Comparison of ENCODE assay signal across 8 mouse cellular contexts in genomic region chr10:119294454-119295149, GRCm38 (mm10). TPM values are rescaled to one million over a fixed set of nuclear protein-coding genes. Genes with fewer than 3 reads are reported as not detected.
DNase-seq lines count a peak whose midpoint lies in the region; ATAC-seq and TF ChIP-seq lines count a peak whose summit lies in the region.

No protein-coding gene starts in this region.

- H3K4me1 ChIP-seq in kidney, embryonic 14.5 days (ENCODE audit: control insufficient read depth, insufficient read depth, low read length): no peaks in the 10 kb centered on the region
- no peaks in the 10 kb centered on the region for H3K4me1 ChIP-seq in ES-Bruce4 (ENCODE audit: control insufficient read depth, insufficient read depth, low read length)
- no peaks in the 10 kb centered on the region for H3K4me1 ChIP-seq in heart, embryonic 12.5 days (replicated peaks)

- no peaks in the 10 kb centered on the region for H3K27me3 ChIP-seq in kidney, embryonic 14.5 days (ENCODE audit: control insufficient read depth, insufficient read depth, low read length)
- H3K27me3 ChIP-seq in ES-Bruce4 (ENCODE audit: control insufficient read depth, insufficient read depth, low read length, poor library complexity, severe bottlenecking): no peaks in the 10 kb centered on the region
- no peaks in the 10 kb centered on the region for H3K27me3 ChIP-seq in heart, embryonic 12.5 days (replicated peaks)

- no peak overlapping the region for H3K9ac ChIP-seq in kidney, embryonic 14.5 days (ENCODE audit: low read depth, low read length)
- H3K9ac ChIP-seq in ES-Bruce4 (ENCODE audit: low read depth, poor library complexity, severe bottlenecking): no peak overlapping the region
- H3K9ac ChIP-seq in heart, embryonic 12.5 days: no peak overlapping the region

- no peak overlapping the region for H3K4me2 ChIP-seq in kidney, embryonic 14.5 days (replicated peaks; ENCODE audit: low read depth, low read length)
- peak overlapping the region; percentile 42 for H3K4me2 ChIP-seq in heart, embryonic 12.5 days

- no peak overlapping the region for H3K27ac ChIP-seq in kidney, embryonic 14.5 days (ENCODE audit: low read depth, low read length)
- H3K27ac ChIP-seq in ES-Bruce4 (ENCODE audit: insufficient read depth, low read length): no peak overlapping the region
- H3K27ac ChIP-seq in heart, embryonic 12.5 days (ENCODE audit: poor library complexity, severe bottlenecking): no peak overlapping the region

- TF ChIP-seq POLR2A in ES-Bruce4 (IDR thresholded peaks at IDR 0.05; ENCODE audit: insufficient read depth, low read length): no peak

- H3K36me3 ChIP-seq in kidney, embryonic 14.5 days (ENCODE audit: control insufficient read depth, insufficient read depth, low read length): no peaks in the 10 kb centered on the region
- H3K36me3 ChIP-seq in ES-Bruce4 (ENCODE audit: control insufficient read depth, insufficient read depth, low read length, poor library complexity, severe bottlenecking): no peaks in the 10 kb centered on the region
- H3K36me3 ChIP-seq in heart, embryonic 12.5 days: no peaks in the 10 kb centered on the region

- no peak for ATAC-seq in kidney, embryonic 14.5 days (ENCODE audit: low FRiP score, low TSS enrichment)
- ATAC-seq in heart, embryonic 12.5 days (ENCODE audit: insufficient number of reproducible peaks, low FRiP score): no peak

- H3K4me3 ChIP-seq in kidney, embryonic 14.5 days (ENCODE audit: low read length): no peak overlapping the region
- H3K4me3 ChIP-seq in ES-Bruce4 (ENCODE audit: low read depth, low read length): no peak overlapping the region
- 0 out of 2 replicates have a peak overlapping the region, but pooled peaks have one; percentile 8 for H3K4me3 ChIP-seq in heart, embryonic 12.5 days

- DNase-seq in kidney, adult 18-20 months: peak; percentile 16
- peak; percentile 59 for DNase-seq in adrenal gland, postnatal 14 days
- peak; percentile 9 to 55 for DNase-seq in layer of hippocampus, postnatal 25 days (ENCODE audit: extremely low spot score in 1 of 2, low spot score in 1 of 2)
- peak; percentile 71 for DNase-seq in naive thymus-derived CD4-positive, alpha-beta T cell, adult 2 months (ENCODE audit: low read depth)
- no peak for DNase-seq in spleen, postnatal 14 days (ENCODE audit: low spot score in 2 of 2)

- H3K9me3 ChIP-seq in kidney, embryonic 14.5 days (ENCODE audit: control insufficient read depth, low read length): no peaks in the 10 kb centered on the region
- H3K9me3 ChIP-seq in ES-Bruce4 (replicated peaks; ENCODE audit: control insufficient read depth, insufficient read depth, low read length, poor library complexity, severe bottlenecking): no peaks in the 10 kb centered on the region
- H3K9me3 ChIP-seq in heart, embryonic 12.5 days (replicated peaks): no peaks in the 10 kb centered on the region

- 61% methylated on average over 14 of the region's 14 CpGs for WGBS in kidney, embryonic 14.5 days
- 42% methylated on average over 14 of the region's 14 CpGs for WGBS in heart, embryonic 12.5 days

- TF ChIP-seq EP300 in ES-Bruce4 (IDR thresholded peaks at IDR 0.05; ENCODE audit: insufficient read depth, low read depth, low read length): no peak

- peak; percentile 70 for TF ChIP-seq CTCF in ES-Bruce4 (IDR thresholded peaks at IDR 0.05; ENCODE audit: low read depth, low read length)

RNA-seq across cellular contexts. Expression of gene Cand1, which starts 54.7 kb away (rescaled TPM):
- polyA plus RNA-seq in kidney, embryonic 14.5 days (2014; fragmentation: Nextera tagmentation; extraction: Ambion mirVana): 36.9 and 89.9 TPM in 2 replicates
- polyA plus RNA-seq in ES-Bruce4 (2011; ENCODE audit: insufficient read depth, insufficient read length, low read depth, missing spikeins): 146 and 170 TPM in 2 replicates
- 88.4 and 95.3 TPM in 2 replicates for total RNA-seq in adrenal gland, postnatal 14 days (2021)
- polyA plus RNA-seq in heart, embryonic 12.5 days (2016; fragmentation: Nextera tagmentation; extraction: Ambion mirVana): 66.0 and 71.3 TPM in 2 replicates
- total RNA-seq in layer of hippocampus, postnatal 25 days (2021): 100 to 1,000 TPM; 146 TPM

Comparison
In these comparisons a context has a peak if more than half of its experiments do, and no peak if none do; other contexts are left out.
1. DNase-seq: peak in kidney, adult 18-20 months (single experiment), adrenal gland, postnatal 14 days (single experiment), layer of hippocampus, postnatal 25 days (2 of 2) and naive thymus-derived CD4-positive, alpha-beta T cell, adult 2 months (single experiment); none in spleen, postnatal 14 days (0 of 2).